16 mouse cellular contexts compared by ENCODE assay signal in genomic region chr17:28519827-28520226, GRCm38 (mm10). TPM values are rescaled to one million over a fixed set of nuclear protein-coding genes. Genes with fewer than 3 reads are reported as not detected.
DNase-seq lines count a peak whose midpoint lies in the region; TF ChIP-seq lines count a peak whose summit lies in the region.
"Had no signal": no experiment of that assay in that cellular context is flagged by ENCODE, and none has a peak within 500 bp of the region (broad histone marks: within the 10 kb centered on the region; RNA-seq: fewer than 3 reads in every experiment).

No protein-coding gene starts in this region.

- H3K4me1 ChIP-seq in lung, adult 2 months (ENCODE audit: control insufficient read depth, insufficient read depth, low read length): peaks cover 23% of the 10 kb centered on the region
- H3K4me1 ChIP-seq in CH12.LX (ENCODE audit: control insufficient read depth in 1 of 2, insufficient read depth in 2 of 2): peaks cover 26 to 64% of the 10 kb centered on the region in 2 experiments

- peaks cover 0 to 2% of the 10 kb centered on the region in 2 experiments for H3K36me3 ChIP-seq in CH12.LX (replicated peaks in 1 of 2; ENCODE audit: control insufficient read depth in 1 of 2, insufficient read depth in 1 of 2, low read length in 1 of 2)
- H3K36me3 ChIP-seq: embryonic facial prominence, embryonic 15.5 days; intestine, embryonic 15.5 days had no signal

- H3K4me3 ChIP-seq in lung, adult 2 months (replicated peaks; ENCODE audit: extremely low read depth, low read depth, low read length): no peak overlapping the region
- H3K4me3 ChIP-seq in CH12.LX (replicated peaks in 1 of 3; ENCODE audit: low read depth in 2 of 3, low read length in 2 of 3, poor library complexity in 1 of 3): no peak overlapping the region
- H3K4me3 ChIP-seq: embryonic facial prominence, embryonic 15.5 days; intestine, embryonic 15.5 days had no signal

- dilution Hi-C loops in CH12.LX (cut with MboI; ENCODE audit: extremely low pct_ligation_motif_present, extremely low pct_unique_long_range_greater_than_20kb, low sequenced_read_pairs): no loop called here

- peaks cover 18% of the 10 kb centered on the region for H3K27me3 ChIP-seq in CH12.LX (replicated peaks)
- H3K27me3 ChIP-seq: embryonic facial prominence, embryonic 15.5 days; intestine, embryonic 15.5 days had no signal

- in situ Hi-C loops in CH12.LX (cut with MboI; ENCODE audit: low pct_ligation_motif_present, low pct_unique_long_range_greater_than_20kb, low sequenced_read_pairs): loop anchor here (5.0 to 25.0 kb wide), 3 partner anchors 43 to 308 kb away; partner anchors contain the start of gene Def6

- H3K9me3 ChIP-seq in CH12.LX (replicated peaks; ENCODE audit: low read length): peaks cover 3% of the 10 kb centered on the region
- H3K9me3 ChIP-seq: embryonic facial prominence, embryonic 15.5 days; intestine, embryonic 15.5 days had no signal

- H3K9ac ChIP-seq in CH12.LX (ENCODE audit: insufficient read depth, low read depth): no peak overlapping the region
- H3K9ac ChIP-seq: embryonic facial prominence, embryonic 15.5 days; intestine, embryonic 15.5 days had no signal

- TF ChIP-seq RAD21 in CH12.LX (IDR thresholded peaks at IDR 0.05; ENCODE audit: low read depth, low read length): peak; percentile 35

- peak; percentile 92 for DNase-seq in heart, adult 11 months
- no peak for DNase-seq in heart, postnatal 14 days
- DNase-seq in lung, adult 2 months: no peak
- DNase-seq in lung, postnatal 25 days (ENCODE audit: low spot score): no peak
- no peak for DNase-seq in CH12.LX (ENCODE audit: extremely low read depth)
- peak; percentile 15 for DNase-seq in brain, adult 2 months (ENCODE audit: low read depth, low spot score)
- no peak for DNase-seq in frontal cortex, postnatal 10 days (ENCODE audit: low spot score in 2 of 2)
- DNase-seq in left cerebral cortex, postnatal 10 days (ENCODE audit: extremely low spot score in 1 of 2, low spot score in 2 of 2): no peak
- DNase-seq: adrenal gland, postnatal 14 days; cerebellum, postnatal 14 days had no signal

- intact Hi-C loops in heart, postnatal 14 days (cut with DNase I): loop anchor here (5.0 kb wide), 1 partner anchor 193 kb away; the partner anchor contains the start of gene Rpl10a
- intact Hi-C loops in left cerebral cortex, postnatal 10 days (cut with DNase I): loop anchor here (10.0 kb wide), 1 partner anchor 295 kb away; no protein-coding TSS in a partner anchor

- no peak for TF ChIP-seq POLR2A in lung, adult 2 months (IDR thresholded peaks at IDR 0.05; ENCODE audit: borderline replicate concordance, extremely low read depth, low read depth, low read length)
- no peak for TF ChIP-seq POLR2A in CH12.LX (IDR thresholded peaks at IDR 0.05; ENCODE audit: low read depth, low read length)

- H3K79me2 ChIP-seq in CH12.LX (replicated peaks; ENCODE audit: control insufficient read depth, extremely low read depth, insufficient read depth, poor library complexity, severe bottlenecking): no peaks in the 10 kb centered on the region

- TF ChIP-seq EP300 in CH12.LX (IDR thresholded peaks at IDR 0.05; ENCODE audit: low read length): no peak

- peak; percentile 23; the same call in 1 of the 2 replicates for TF ChIP-seq CTCF in lung, adult 2 months (IDR thresholded peaks at IDR 0.05; ENCODE audit: insufficient read depth, low read length)
- TF ChIP-seq CTCF in CH12.LX (conservative IDR thresholded peaks at IDR 0.05 in 1 of 2, IDR thresholded peaks at IDR 0.05 in 1 of 2; ENCODE audit: low read depth in 2 of 2, low read length in 2 of 2): peak; percentile 55 to 72

- H3K4me2 ChIP-seq in CH12.LX (ENCODE audit: insufficient read depth, low read depth, poor library complexity, severe bottlenecking): no peak overlapping the region
- H3K4me2 ChIP-seq: embryonic facial prominence, embryonic 15.5 days had no signal

- 77% methylated on average over 3 of the region's 3 CpGs for WGBS in lung, adult 2 months

- no peak overlapping the region for H3K27ac ChIP-seq in CH12.LX (ENCODE audit: insufficient read depth, low read depth)

TF ChIP-seq in CH12.LX, 34 proteins besides CTCF, POLR2A, EP300 and RAD21:
- TF ChIP-seq USF1 (IDR thresholded peaks at IDR 0.05; ENCODE audit: low read depth, low read length) (no peak), RCOR1 (conservative IDR thresholded peaks at IDR 0.05; ENCODE audit: low read depth, low read length) (no peak), MYC (IDR thresholded peaks at IDR 0.05; ENCODE audit: low read depth, low read length) (no peak), CHD1 (IDR thresholded peaks at IDR 0.05; ENCODE audit: low read depth, low read length) (no peak), SMC3 (IDR thresholded peaks at IDR 0.05; ENCODE audit: low read depth, low read length) (peak; percentile 59), USF2 (conservative IDR thresholded peaks at IDR 0.05; ENCODE audit: low read depth, low read length) (no peak), SIN3A (IDR thresholded peaks at IDR 0.05; ENCODE audit: low read length) (no peak)

RNA-seq across cellular contexts. Expression of gene Fkbp5, which starts 2.5 kb away (rescaled TPM):
- total RNA-seq in heart, postnatal 14 days (2021): 10 to 100 TPM; 36.9 to 41.0 TPM
- 8.8 and 14.8 TPM in 2 replicates for polyA plus RNA-seq in lung, adult 2 months (2012; rRNA removed)
- total RNA-seq in CH12.LX (2012; rRNA removed): 14.4 and 17.5 TPM in 2 replicates
- total RNA-seq in CH12.LX (2014; rRNA removed): 21.5 and 22.6 TPM in 2 replicates
- polyA plus RNA-seq in CH12.LX (2012; ENCODE audit: insufficient read length, low read depth): 31.4 and 35.3 TPM in 2 replicates
- 10 to 100 TPM; 26.8 to 50.6 TPM for total RNA-seq in left cerebral cortex, postnatal 10 days (2021)

RNA-seq across cellular contexts. Expression of gene Armc12, which starts 10.8 kb away (rescaled TPM):
- total RNA-seq in heart, postnatal 14 days (2021): not detected
- polyA plus RNA-seq in lung, adult 2 months (2012; rRNA removed): not detected in 2 replicates
- total RNA-seq in CH12.LX (2012; rRNA removed) (not detected in 2 replicates), CH12.LX (2014; rRNA removed) (not detected in 2 replicates)
- not detected in 2 replicates for polyA plus RNA-seq in CH12.LX (2012; ENCODE audit: insufficient read length, low read depth)
- total RNA-seq in left cerebral cortex, postnatal 10 days (2021): not detected
- total RNA-seq: adrenal gland, postnatal 14 days; G1E had no signal
- polyA plus RNA-seq: embryonic facial prominence, embryonic 15.5 days; G1E; heart, embryonic 14.5 days; intestine, embryonic 15.5 days; lung, embryonic 16.5 days; stomach, embryonic 14.5 days had no signal

RNA-seq across cellular contexts. Expression of gene Clpsl2, which starts 29.4 kb away (rescaled TPM):
- not detected for total RNA-seq in heart, postnatal 14 days (2021)
- not detected in 2 replicates for polyA plus RNA-seq in lung, adult 2 months (2012; rRNA removed)
- total RNA-seq in CH12.LX (2012; rRNA removed) (not detected in 2 replicates), CH12.LX (2014; rRNA removed) (not detected in 2 replicates)
- not detected in 2 replicates for polyA plus RNA-seq in CH12.LX (2012; ENCODE audit: insufficient read length, low read depth)
- not detected for total RNA-seq in left cerebral cortex, postnatal 10 days (2021)
- total RNA-seq: adrenal gland, postnatal 14 days; G1E had no signal
- polyA plus RNA-seq: embryonic facial prominence, embryonic 15.5 days; G1E; heart, embryonic 14.5 days; intestine, embryonic 15.5 days; lung, embryonic 16.5 days; stomach, embryonic 14.5 days had no signal

RNA-seq across cellular contexts. Expression of gene Clps, which starts 40.7 kb away (rescaled TPM):
- not detected for total RNA-seq in heart, postnatal 14 days (2021)
- 1.8 and 16.1 TPM in 2 replicates for polyA plus RNA-seq in lung, adult 2 months (2012; rRNA removed)
- total RNA-seq in CH12.LX (2012; rRNA removed) (not detected in 2 replicates), CH12.LX (2014; rRNA removed) (not detected in 2 replicates)
- not detected in 2 replicates for polyA plus RNA-seq in CH12.LX (2012; ENCODE audit: insufficient read length, low read depth)
- not detected for total RNA-seq in left cerebral cortex, postnatal 10 days (2021)
- total RNA-seq: adrenal gland, postnatal 14 days; G1E had no signal
- polyA plus RNA-seq: embryonic facial prominence, embryonic 15.5 days; G1E; heart, embryonic 14.5 days had no signal

RNA-seq across cellular contexts. Expression of gene Lhfpl5, which starts 55.6 kb away (rescaled TPM):
- total RNA-seq in heart, postnatal 14 days (2021): not detected
- polyA plus RNA-seq in lung, adult 2 months (2012; rRNA removed): not detected in 2 replicates
- 0.08 TPM in 1 of 2 replicates, not detected in the other for total RNA-seq in CH12.LX (2012; rRNA removed)
- not detected in 2 replicates for total RNA-seq in CH12.LX (2014; rRNA removed)
- not detected in 2 replicates for polyA plus RNA-seq in CH12.LX (2012; ENCODE audit: insufficient read length, low read depth)
- 1 to 10 TPM; 4.3 to 5.1 TPM for total RNA-seq in left cerebral cortex, postnatal 10 days (2021)
- total RNA-seq: G1E had no signal
- polyA plus RNA-seq: G1E had no signal

Comparison
In these comparisons a context has a peak if more than half of its experiments do, and no peak if none do; other contexts are left out.
1. DNase-seq: peak in heart, adult 11 months (single experiment) and brain, adult 2 months (single experiment); none in heart, postnatal 14 days (0 of 2), lung, adult 2 months (single experiment), lung, postnatal 25 days (single experiment), CH12.LX (single experiment), frontal cortex, postnatal 10 days (0 of 2) and left cerebral cortex, postnatal 10 days (0 of 2).